Mouse (Mus musculus) embryo, embryonic 9.5 days (tissue): Measurements from ENCODE around the gene Slc9a6.

ENCODE experiments used
- DNase-seq: peaks from one replicate; pipeline ENCODE4 v3.0.0-alpha.2; 2017; ENCODE audit errors: extremely low spot score

The Slc9a6 gene

DNA sequence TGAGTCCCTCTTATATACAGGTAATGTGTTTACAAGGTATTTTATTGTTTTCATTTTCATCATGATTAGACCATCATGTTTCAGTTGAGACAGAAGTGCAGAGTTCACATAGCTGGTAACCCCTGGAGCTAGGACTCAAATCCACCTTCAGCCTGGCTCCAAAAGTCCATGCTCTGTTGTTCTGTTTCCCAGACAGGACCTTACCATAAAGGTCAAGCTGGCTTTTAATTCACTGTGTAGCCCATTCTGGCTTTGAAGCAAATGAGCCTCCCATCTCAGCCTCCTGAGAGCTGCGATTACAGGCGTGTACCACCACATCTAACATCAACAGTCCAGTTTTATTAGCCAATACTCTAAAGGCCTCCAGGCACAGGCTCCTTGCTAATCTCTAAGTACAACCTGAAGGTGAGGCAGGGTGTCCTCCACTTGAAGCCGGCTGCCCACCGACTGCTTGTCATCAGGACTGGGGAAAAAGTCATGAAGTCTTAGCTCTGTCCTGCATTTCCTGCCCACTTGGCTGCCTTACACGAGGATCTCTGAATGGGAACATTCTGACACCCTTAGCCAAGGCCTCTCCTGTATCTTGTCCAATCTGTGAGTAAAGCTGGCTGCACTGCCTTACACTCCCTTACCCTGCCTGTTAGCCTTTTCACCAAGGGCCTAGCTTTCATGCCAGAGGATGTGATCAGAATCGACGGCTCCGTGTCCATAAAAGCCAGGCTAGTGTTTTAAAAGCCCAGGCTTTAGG, 55.8 kb downstream of the Slc9a6 start:
- no peak for DNase-seq

- DNase-seq = no peak
Observed at GRCm38 (mm10) chrX:56667296-56667695, 57.7 kb downstream of the Slc9a6 start.

DNA sequence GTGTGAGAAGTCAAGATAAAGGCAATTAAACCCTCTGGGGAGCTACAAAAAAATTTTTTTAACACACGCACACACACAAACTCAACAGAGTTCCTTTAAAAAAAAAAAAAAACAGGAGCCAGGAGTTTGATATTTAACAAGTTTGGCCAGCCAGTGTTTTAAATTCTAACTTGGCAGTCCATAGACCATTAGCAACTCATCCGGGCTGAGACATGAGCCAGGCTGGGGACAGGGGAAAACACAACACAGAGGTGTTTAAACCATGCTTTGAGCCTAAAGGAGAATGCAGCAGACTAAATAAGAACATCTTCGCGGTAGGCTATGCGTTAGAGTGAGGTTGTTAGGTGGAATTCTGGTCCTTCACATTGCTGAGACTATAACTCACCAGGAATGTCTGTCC, 58.5 kb downstream of the Slc9a6 start:
- DNase-seq = no peak

- DNase-seq = no peak
Observed at GRCm38 (mm10) chrX:56668501-56668900, 58.9 kb downstream of the Slc9a6 start.

DNA sequence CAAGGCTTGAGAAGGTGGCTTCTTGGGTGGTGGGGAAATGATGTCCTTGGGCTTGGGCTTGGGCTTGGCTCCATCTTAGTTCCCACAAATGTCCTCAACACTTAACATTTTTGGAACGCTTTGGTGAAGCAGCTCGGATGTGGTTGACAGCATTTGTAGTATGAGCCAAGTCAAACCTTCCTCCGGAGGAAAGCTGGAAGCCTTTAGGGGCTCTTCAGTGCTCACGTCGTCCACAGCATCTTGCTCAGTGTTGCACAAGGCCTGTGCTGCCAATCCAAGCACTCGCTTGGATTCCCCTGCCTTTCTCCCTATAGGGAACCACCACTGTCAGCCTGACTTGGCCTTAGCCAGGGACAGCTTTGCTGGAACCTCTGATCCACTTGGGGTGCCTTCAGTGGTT, 66.0 kb downstream of the Slc9a6 start:
- DNase-seq = no peak

DNA sequence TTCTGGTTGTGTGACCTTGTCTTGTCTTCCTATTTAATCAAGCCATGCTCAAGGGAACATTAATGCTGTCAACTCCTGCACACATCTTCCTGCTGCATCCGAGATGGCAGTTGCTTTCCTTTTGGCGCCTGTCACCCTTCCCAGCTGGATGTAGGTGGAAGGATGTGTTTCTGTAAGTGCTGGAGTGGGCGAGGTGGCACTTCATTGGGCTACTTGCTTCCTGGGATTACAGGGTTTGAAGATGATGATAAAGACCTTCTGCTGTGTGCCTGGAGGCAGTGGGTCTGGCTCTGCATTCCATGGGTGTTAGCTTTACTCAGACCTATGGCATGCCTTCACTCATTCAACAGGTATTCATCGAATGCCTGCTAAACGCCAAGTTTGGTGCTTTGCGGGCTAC, 68.2 kb downstream of the Slc9a6 start:
- no peak for DNase-seq

GRCm38 (mm10) chrX:56679066-56679465, 69.5 kb downstream of the Slc9a6 start:
- no peak for DNase-seq

GRCm38 (mm10) chrX:56682156-56682720, 72.7 kb downstream of the Slc9a6 start:
- DNase-seq = no peak

DNA sequence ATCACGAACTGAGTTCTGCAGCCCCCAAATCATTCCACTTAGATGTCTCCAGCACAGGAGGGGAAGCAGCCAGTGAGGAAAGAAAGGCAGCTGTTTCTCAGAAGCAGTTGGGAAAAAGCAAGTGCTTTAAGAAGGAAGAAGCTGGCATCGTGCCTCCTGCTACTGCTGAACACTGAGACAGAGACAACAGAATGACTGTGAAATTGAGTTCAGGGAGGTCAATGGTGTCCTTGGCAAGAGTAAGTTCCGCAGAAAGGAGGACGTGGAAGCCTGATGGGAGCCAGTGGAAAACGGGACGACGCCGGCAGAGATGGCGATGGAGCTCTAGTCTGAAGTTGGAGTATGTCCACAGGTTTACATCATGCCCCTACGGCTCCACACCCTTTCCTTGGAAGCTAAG, 74.0 kb downstream of the Slc9a6 start:
- DNase-seq = no peak

GRCm38 (mm10) chrX:56692554-56692953, 83.0 kb downstream of the Slc9a6 start:
- no peak for DNase-seq

- DNase-seq = no peak
Observed at GRCm38 (mm10) chrX:56694539-56694938, 85.0 kb downstream of the Slc9a6 start.

GRCm38 (mm10) chrX:56697199-56697780, 87.7 kb downstream of the Slc9a6 start:
- no peak for DNase-seq

- no peak for DNase-seq
Observed at GRCm38 (mm10) chrX:56697886-56698285, 88.3 kb downstream of the Slc9a6 start.

- DNase-seq = no peak
Observed at GRCm38 (mm10) chrX:56701261-56701660, 91.7 kb downstream of the Slc9a6 start.

- DNase-seq = no peak
Observed at GRCm38 (mm10) chrX:56703965-56704562, 94.5 kb downstream of the Slc9a6 start.

- no peak for DNase-seq
Observed at GRCm38 (mm10) chrX:56708592-56709370, 99.2 kb downstream of the Slc9a6 start.

GRCm38 (mm10) chrX:56710522-56710921, 101.0 kb downstream of the Slc9a6 start:
- DNase-seq = no peak

DNA sequence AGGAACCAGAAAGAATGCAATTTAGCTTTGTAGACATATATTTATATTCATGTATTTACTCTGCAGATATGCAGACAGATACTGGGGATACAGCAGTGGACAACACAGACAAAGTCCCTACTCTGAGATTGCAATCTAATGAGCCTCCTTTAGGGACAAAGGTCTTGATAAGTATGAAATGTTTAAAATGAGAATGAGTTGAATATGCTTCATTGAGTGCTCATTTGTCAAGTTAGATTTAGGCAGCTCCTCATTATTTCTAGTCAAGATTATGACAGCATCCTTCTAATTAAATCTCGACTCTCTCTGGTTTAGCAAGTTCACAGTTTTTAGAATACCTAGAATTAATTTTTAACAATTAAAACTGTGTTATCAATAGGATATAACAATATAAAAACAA, 103.1 kb downstream of the Slc9a6 start:
- DNase-seq = no peak
